Mouse (Mus musculus): ENCODE data around the gene Ren1. TPM values are rescaled to one million over a fixed set of nuclear protein-coding genes. Genes with fewer than 3 reads are reported as not detected.

Gene Ren1
- total and polyA plus RNA-seq, 3 experiments: not detected

DNA sequence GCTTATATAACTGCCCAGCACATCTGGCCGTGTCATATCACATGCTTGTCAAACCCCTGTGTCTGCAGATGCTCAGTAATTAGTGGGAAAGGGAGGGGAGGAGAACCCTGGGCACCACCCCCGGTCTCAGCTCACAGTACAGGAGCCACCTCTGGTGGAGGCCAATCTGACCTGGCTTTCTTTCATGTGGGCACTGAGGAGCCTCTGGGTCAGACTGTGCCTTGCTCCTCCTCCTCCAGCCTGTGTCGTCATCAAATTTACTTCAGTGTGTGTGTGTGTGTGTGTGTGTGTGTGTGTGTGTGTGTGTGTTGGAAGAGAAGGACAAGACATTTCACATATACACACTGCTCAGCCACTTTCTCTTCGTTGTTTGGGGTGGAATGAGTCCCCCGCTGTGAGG lies 27.0 kb upstream of the Ren1 start:
- ATAC-seq (ENCODE audit: extremely low read depth, insufficient number of reproducible peaks, low FRiP score, poor library complexity, severe bottlenecking): no peak
- Histone ChIP-seq H3K27me3 (ENCODE audit: insufficient read depth, low read length) (no peaks in the 10 kb centered on the region), H3K36me3 (replicated peaks) (no peaks in the 10 kb centered on the region), H3K4me3 (ENCODE audit: low read depth, low read length) (no peak overlapping the region), H3K9me3 (replicated peaks) (peaks cover 4% of the 10 kb centered on the region; the same call in 1 of the 2 replicates), H3K4me1 (ENCODE audit: insufficient read depth, low read depth, low read length) (no peaks in the 10 kb centered on the region)
- no peak for TF ChIP-seq CTCF (IDR thresholded peaks at IDR 0.05; ENCODE audit: low read depth, low read length)
- no peak for TF ChIP-seq POLR2AphosphoS5 (IDR thresholded peaks at IDR 0.05; ENCODE audit: insufficient replicate concordance, low read depth, low read length)
- TF ChIP-seq GATA2 (IDR thresholded peaks at IDR 0.05; ENCODE audit: borderline replicate concordance, low read depth, low read length): no peak
- TF ChIP-seq TAL1 (conservative IDR thresholded peaks at IDR 0.05; ENCODE audit: low read depth, low read length): no peak
- TF ChIP-seq GATA1 (IDR thresholded peaks at IDR 0.05; ENCODE audit: borderline replicate concordance, low read length): no peak
- no peak for DNase-seq (ENCODE audit: low spot score)

DNA sequence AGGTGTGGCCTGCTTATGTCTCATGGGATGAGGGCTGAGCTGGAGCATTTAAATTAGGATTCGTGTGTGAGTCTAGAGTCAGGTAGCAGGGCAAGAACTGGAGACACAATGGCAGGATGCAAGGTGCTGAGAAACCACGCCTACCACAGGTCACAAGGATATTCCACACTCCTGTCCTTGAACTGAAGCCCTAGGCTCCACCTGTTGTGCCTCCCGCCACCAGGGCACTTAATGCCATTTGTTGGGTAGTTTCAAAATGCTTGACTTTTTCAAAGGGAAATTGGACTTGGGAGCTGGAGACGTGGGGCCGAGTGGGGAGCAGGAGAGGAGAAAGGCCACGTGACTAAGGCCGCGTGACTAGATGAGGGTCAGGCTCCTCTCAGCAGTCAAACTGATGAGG lies 24.4 kb upstream of the Ren1 start:
- no peaks in the 10 kb centered on the region for H3K4me1 ChIP-seq (ENCODE audit: insufficient read depth, low read depth, low read length)
- ATAC-seq (ENCODE audit: extremely low read depth, insufficient number of reproducible peaks, low FRiP score, poor library complexity, severe bottlenecking) (no peak), DNase-seq (ENCODE audit: low spot score) (no peak)
- no peak for TF ChIP-seq TAL1 (conservative IDR thresholded peaks at IDR 0.05; ENCODE audit: low read depth, low read length)
- TF ChIP-seq GATA1 (IDR thresholded peaks at IDR 0.05; ENCODE audit: borderline replicate concordance, low read length): no peak
- TF ChIP-seq GATA2 (IDR thresholded peaks at IDR 0.05; ENCODE audit: borderline replicate concordance, low read depth, low read length): no peak
- no peak for TF ChIP-seq CTCF (IDR thresholded peaks at IDR 0.05; ENCODE audit: low read depth, low read length)
- TF ChIP-seq POLR2AphosphoS5 (IDR thresholded peaks at IDR 0.05; ENCODE audit: insufficient replicate concordance, low read depth, low read length): no peak
- no peaks in the 10 kb centered on the region for H3K9me3 ChIP-seq (replicated peaks)
- no peaks in the 10 kb centered on the region for H3K36me3 ChIP-seq (replicated peaks)
- no peak overlapping the region for H3K4me3 ChIP-seq (ENCODE audit: low read depth, low read length)
- peaks cover 7% of the 10 kb centered on the region; the same call in 1 of the 2 replicates for H3K27me3 ChIP-seq (ENCODE audit: insufficient read depth, low read length)

DNA sequence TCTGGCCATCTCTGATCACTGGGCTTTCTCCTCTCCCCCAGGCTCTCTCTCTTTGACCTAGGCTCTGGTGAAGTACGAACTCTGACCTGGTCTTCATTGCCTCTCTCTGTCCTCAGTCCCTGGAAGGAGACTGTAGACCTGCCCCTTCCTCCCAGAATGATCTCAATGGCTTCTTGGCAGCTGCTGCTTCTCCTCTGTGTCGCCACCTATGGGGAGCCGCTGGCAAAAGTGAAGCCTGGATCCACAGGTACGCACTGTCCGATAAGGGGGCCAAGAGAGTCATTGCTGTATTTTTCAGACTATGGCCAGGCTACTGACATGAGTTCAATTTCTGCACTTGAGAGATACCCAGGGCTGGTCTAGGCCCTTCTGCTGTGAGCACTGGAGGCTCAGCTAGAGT lies 23.2 kb upstream of the Ren1 start:
- H3K4me3 ChIP-seq (ENCODE audit: low read depth, low read length): no peak overlapping the region
- DNase-seq (ENCODE audit: low spot score): no peak
- no peaks in the 10 kb centered on the region for H3K36me3 ChIP-seq (replicated peaks)
- no peak for ATAC-seq (ENCODE audit: extremely low read depth, insufficient number of reproducible peaks, low FRiP score, poor library complexity, severe bottlenecking)
- TF ChIP-seq TAL1 (conservative IDR thresholded peaks at IDR 0.05; ENCODE audit: low read depth, low read length): no peak
- TF ChIP-seq GATA2 (IDR thresholded peaks at IDR 0.05; ENCODE audit: borderline replicate concordance, low read depth, low read length): no peak
- no peak for TF ChIP-seq CTCF (IDR thresholded peaks at IDR 0.05; ENCODE audit: low read depth, low read length)
- TF ChIP-seq GATA1 (IDR thresholded peaks at IDR 0.05; ENCODE audit: borderline replicate concordance, low read length): no peak
- no peak for TF ChIP-seq POLR2AphosphoS5 (IDR thresholded peaks at IDR 0.05; ENCODE audit: insufficient replicate concordance, low read depth, low read length)
- H3K4me1 ChIP-seq (ENCODE audit: insufficient read depth, low read depth, low read length): no peaks in the 10 kb centered on the region
- H3K9me3 ChIP-seq (replicated peaks): no peaks in the 10 kb centered on the region
- peaks cover 7% of the 10 kb centered on the region; the same call in 1 of the 2 replicates for H3K27me3 ChIP-seq (ENCODE audit: insufficient read depth, low read length)

DNA sequence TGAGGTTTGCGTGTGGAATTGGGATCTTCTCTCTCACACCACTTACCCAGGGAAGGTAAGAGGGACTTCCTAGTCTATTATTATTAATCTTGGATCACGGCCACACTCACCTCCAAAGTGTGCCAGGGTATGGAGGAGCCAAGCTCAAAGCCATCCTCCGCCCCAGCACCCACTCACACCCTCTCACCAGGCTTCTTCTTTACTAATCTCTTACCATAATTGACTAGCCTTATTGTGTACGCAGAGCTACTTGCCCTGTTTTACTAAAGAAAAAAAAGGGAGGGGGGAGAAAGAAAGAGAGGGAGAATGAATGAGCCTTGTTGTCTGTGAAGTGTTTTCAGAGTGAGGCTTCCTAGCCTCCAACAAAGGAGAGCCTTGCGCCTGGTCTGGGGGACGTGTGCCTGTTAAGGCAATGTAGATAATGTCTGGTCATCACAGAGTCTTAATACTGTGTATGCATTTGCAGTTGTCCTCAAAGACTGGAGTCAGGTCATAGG lies 22.0 kb upstream of the Ren1 start:
- H3K4me1 ChIP-seq (ENCODE audit: insufficient read depth, low read depth, low read length): no peaks in the 10 kb centered on the region

DNA sequence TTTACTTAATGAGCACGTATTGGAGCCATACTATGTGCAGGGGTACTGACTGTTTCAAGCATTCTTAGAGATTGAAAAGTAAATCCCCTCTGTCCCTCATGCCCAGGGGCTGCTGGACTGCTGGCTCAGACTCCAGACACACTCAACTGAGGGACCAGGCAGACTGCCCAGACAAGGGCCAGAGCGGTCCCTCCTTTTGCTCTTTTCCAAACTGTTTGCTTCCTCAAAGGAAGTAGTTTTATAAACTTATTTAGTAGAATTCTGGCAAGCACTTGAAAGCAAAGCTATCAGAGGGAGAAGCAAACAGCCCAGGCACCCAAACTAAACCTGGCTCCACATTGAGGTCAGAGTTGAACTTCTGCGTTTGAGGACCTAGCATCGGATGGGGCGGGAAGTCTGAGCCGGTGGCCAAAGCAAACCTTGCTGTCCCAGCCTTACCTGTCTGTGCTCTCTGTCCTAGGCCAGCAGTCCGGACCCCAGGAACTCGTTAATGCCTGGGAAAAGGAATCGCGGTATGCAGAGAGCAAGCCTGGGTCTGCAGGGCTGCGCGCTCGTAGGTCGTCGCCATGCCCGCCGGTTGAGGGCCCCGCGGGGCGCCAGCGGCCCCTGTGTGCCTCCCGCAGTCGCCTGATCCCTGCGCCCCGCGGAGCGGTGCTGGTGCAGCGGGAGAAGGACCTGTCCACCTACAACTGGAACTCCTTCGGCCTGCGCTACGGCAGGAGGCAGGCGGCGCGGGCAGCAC lies 21.2 kb upstream of the Ren1 start:
- TF ChIP-seq GATA1 (IDR thresholded peaks at IDR 0.05; ENCODE audit: borderline replicate concordance, low read length): no peak
- TF ChIP-seq CTCF (IDR thresholded peaks at IDR 0.05; ENCODE audit: low read depth, low read length): no peak
- no peak for TF ChIP-seq TAL1 (conservative IDR thresholded peaks at IDR 0.05; ENCODE audit: low read depth, low read length)
- no peak for TF ChIP-seq GATA2 (IDR thresholded peaks at IDR 0.05; ENCODE audit: borderline replicate concordance, low read depth, low read length)
- no peak for TF ChIP-seq POLR2AphosphoS5 (IDR thresholded peaks at IDR 0.05; ENCODE audit: insufficient replicate concordance, low read depth, low read length)
- Histone ChIP-seq H3K4me1 (ENCODE audit: insufficient read depth, low read depth, low read length) (no peaks in the 10 kb centered on the region), H3K4me3 (ENCODE audit: low read depth, low read length) (no peak overlapping the region), H3K36me3 (replicated peaks) (no peaks in the 10 kb centered on the region), H3K27me3 (ENCODE audit: insufficient read depth, low read length) (peaks cover 8% of the 10 kb centered on the region), H3K9me3 (replicated peaks) (no peaks in the 10 kb centered on the region)
- DNase-seq (ENCODE audit: low spot score) (no peak), ATAC-seq (ENCODE audit: extremely low read depth, insufficient number of reproducible peaks, low FRiP score, poor library complexity, severe bottlenecking) (no peak)

More for the DNA sequence above, 22.0 kb upstream of the Ren1 start:
- Histone ChIP-seq H3K4me3 (ENCODE audit: low read depth, low read length) (no peak overlapping the region), H3K27me3 (ENCODE audit: insufficient read depth, low read length) (peaks cover 7% of the 10 kb centered on the region), H3K9me3 (replicated peaks) (no peaks in the 10 kb centered on the region), H3K36me3 (replicated peaks) (no peaks in the 10 kb centered on the region)
- ATAC-seq (ENCODE audit: extremely low read depth, insufficient number of reproducible peaks, low FRiP score, poor library complexity, severe bottlenecking): no peak
- TF ChIP-seq CTCF (IDR thresholded peaks at IDR 0.05; ENCODE audit: low read depth, low read length) (no peak), GATA1 (IDR thresholded peaks at IDR 0.05; ENCODE audit: borderline replicate concordance, low read length) (no peak)
- DNase-seq (ENCODE audit: low spot score): no peak

DNA sequence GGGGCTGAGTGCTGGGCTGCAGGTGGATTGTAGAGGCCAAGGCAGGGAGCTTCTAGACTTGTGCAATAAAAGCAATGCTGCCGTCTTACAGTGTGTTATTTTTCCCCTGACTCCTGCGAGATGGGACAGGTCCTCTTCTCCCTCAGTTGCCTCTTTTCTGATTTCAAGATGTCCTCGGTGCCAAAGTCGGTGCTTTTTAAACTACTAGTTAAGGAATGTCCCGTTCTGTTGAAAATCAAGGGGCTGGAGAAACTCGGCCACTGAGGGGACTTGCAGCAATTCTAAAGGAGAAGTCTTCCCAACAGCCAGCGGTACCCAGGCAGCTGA lies 20.7 kb upstream of the Ren1 start:
- Histone ChIP-seq H3K27me3 (ENCODE audit: insufficient read depth, low read length) (peaks cover 8% of the 10 kb centered on the region), H3K4me1 (ENCODE audit: insufficient read depth, low read depth, low read length) (no peaks in the 10 kb centered on the region), H3K36me3 (replicated peaks) (no peaks in the 10 kb centered on the region), H3K4me3 (ENCODE audit: low read depth, low read length) (no peak overlapping the region), H3K9me3 (replicated peaks) (no peaks in the 10 kb centered on the region)
- TF ChIP-seq TAL1 (conservative IDR thresholded peaks at IDR 0.05; ENCODE audit: low read depth, low read length): no peak
- no peak for TF ChIP-seq POLR2AphosphoS5 (IDR thresholded peaks at IDR 0.05; ENCODE audit: insufficient replicate concordance, low read depth, low read length)
- TF ChIP-seq CTCF (IDR thresholded peaks at IDR 0.05; ENCODE audit: low read depth, low read length): no peak
- no peak for TF ChIP-seq GATA2 (IDR thresholded peaks at IDR 0.05; ENCODE audit: borderline replicate concordance, low read depth, low read length)
- TF ChIP-seq GATA1 (IDR thresholded peaks at IDR 0.05; ENCODE audit: borderline replicate concordance, low read length): no peak
- DNase-seq (ENCODE audit: low spot score): no peak
- ATAC-seq (ENCODE audit: extremely low read depth, insufficient number of reproducible peaks, low FRiP score, poor library complexity, severe bottlenecking): no peak
